Mouse (Mus musculus): ENCODE data around the gene Gm4297. TPM values are rescaled to one million over a fixed set of nuclear protein-coding genes. Genes with fewer than 3 reads are reported as not detected.
"Not testable (repeated sequence)": the region's sequence is repeated elsewhere in the genome, so short reads cannot be mapped to it uniquely, and the experiment has no call there.

Gm4297 gene
- polyA plus RNA-seq (2012; rRNA removed): not detected in 2 replicates
- not detected in 2 replicates for polyA plus RNA-seq (2014; fragmentation: Nextera tagmentation; extraction: Ambion mirVana)

- H3K27me3 ChIP-seq (ENCODE audit: control insufficient read depth, insufficient read depth, low read length); ATAC-seq (ENCODE audit: low FRiP score, low read depth): not testable (repeated sequence)
- WGBS: 74% methylated on average over 4 of the region's 4 CpGs
These were observed at the start of gene Gm4297 for GRCm38 (mm10) chrX:24574795-24575194. TSS of gene Gm4297 (minus strand) at chrX:24574895.

More at GRCm38 (mm10) chrX:24574795-24575194, at the start of gene Gm4297:
- not testable (repeated sequence) for DNase-seq (ENCODE audit: low spot score); H3K4me2 ChIP-seq (replicated peaks; ENCODE audit: low read depth, low read length, severe bottlenecking); H3K27ac ChIP-seq (replicated peaks; ENCODE audit: low read depth, low read length); H3K9ac ChIP-seq (ENCODE audit: low read depth, low read length, severe bottlenecking); H3K4me3 ChIP-seq (replicated peaks; ENCODE audit: low read length); H3K9me3 ChIP-seq (ENCODE audit: control insufficient read depth, low read length); H3K4me1 ChIP-seq (ENCODE audit: control insufficient read depth, insufficient read depth, low read length); H3K36me3 ChIP-seq (ENCODE audit: control insufficient read depth, insufficient read depth, low read length)

Small RNAs within 50 kb of the gene (microRNA-seq; reads per million reads assigned to microRNA genes)
- not detected for gene Gm27839
- not detected for gene Gm27910

Other genes with a start within 250 kb of the Gm4297 start
- not detected in 2 replicates for gene Gm5934, start 74.1 kb downstream of the Gm4297 start, polyA plus RNA-seq (2012; rRNA removed)
- gene Gm5934, start 74.1 kb downstream of the Gm4297 start, polyA plus RNA-seq (2014; fragmentation: Nextera tagmentation; extraction: Ambion mirVana): not detected in 2 replicates
- not detected in 2 replicates for gene Gm5935, start 200.3 kb upstream of the Gm4297 start, polyA plus RNA-seq (2012; rRNA removed)
- gene Gm5935, start 200.3 kb upstream of the Gm4297 start, polyA plus RNA-seq (2014; fragmentation: Nextera tagmentation; extraction: Ambion mirVana): not detected in 2 replicates

All from limb, embryonic 14.5 days (tissue).